Mouse (Mus musculus) kidney, postnatal 25 days (tissue): ENCODE data around the gene Erc1.

Experiments used
- DNase-seq, 2 experiments: peaks; one replicate each; pipeline ENCODE4 v3.0.0; 2021; ENCODE audit warnings: mixed read lengths in 2 of 2

The Erc1 gene

DNA sequence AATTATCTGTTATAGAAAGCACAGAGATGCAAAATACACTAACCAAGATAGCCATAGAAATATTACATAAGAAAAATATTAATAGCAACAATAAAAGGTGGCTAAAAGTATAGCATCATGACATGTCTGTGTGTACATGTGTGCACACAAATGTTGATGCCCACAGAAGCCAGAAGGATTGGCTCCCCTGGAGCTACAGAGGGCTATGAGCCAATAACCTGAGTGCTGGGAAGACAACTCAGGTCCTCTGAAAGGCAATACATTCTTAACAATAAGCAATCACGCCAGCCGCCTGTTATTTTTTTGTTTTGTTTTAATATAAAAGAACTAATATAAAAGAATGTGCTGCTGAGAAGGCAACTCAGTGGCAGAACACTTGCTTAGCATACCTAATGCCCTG, 44.7 kb downstream of the Erc1 start:
- DNase-seq: no peak

GRCm38 (mm10) chr6:119796911-119797486, 51.0 kb downstream of the Erc1 start:
- no peak for DNase-seq

DNA sequence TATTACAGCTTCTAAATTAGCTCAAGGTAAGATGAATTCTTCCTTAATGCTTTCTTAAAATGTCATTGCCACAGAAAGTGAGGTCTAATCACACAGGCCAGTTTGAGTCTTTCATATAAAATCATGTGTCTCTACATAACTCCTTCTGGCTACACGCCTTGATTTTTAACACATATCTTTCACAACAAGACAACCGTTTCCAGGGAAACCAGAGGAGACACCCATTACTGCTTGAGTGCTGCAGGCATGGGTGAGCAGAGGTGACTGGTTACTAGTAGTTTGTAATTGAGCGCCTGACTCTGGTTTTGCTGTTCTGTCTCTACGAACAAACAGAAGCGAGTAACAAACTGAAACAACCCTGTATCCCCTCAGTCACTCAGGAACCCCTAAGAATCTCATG, 51.7 kb downstream of the Erc1 start:
- DNase-seq: no peak

DNA sequence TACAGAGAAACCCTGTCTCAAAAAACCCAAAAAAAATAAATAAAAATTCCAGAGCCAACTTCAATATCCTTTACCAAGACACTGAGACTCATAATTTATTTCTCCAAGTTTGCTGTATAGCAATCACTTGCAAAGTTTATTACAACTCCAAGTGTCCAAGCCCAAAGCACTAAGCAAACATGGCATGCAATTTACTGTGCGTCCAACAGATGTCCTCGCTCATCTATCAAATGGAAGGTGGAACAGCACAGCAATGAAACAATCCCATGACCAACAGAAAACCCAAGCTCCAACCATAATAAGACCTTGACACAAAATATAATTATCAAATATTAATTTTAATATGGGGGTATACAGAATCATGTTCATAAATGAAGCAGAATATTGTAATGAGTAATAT, 55.4 kb downstream of the Erc1 start:
- DNase-seq: peak; percentile 51 to 75

DNA sequence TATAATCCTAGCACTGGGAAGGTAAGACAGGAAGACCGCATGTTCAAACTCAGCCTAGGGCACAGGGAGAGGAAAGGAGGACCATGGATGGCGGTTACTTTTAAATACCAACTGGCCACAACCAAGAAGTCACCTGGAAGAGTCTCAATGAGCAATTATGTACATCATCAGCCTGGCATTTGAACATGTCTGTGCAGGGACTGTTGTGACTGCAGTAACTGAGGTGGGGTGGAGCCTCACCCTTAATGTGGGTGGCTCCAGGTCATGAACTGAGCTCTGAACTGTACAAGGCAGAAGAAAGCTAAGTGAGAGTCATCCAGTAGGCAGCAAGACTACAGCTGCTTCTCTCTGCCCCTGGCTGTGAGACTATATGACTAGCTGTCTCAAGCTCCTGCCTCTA, 65.6 kb downstream of the Erc1 start:
- DNase-seq: no peak

DNA sequence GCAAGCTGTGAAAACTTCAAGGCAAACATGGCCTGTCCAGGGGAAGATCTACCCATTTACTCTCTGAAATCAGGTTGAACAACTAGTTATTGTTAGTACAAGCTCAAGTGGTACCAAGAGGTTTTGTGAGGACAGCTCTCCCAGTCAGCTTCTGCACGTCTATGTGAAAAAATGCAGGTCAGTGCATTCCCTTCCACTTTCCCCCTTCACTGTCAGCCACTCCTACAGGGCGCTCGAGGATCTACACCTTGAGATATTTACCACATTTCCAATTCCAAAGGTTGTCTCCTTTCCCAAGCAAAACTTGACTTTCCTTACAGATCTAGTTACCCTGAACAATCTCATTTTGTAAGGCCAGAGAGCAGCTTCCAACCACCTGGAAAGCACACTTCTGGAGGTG, 66.9 kb downstream of the Erc1 start:
- DNase-seq: no peak

DNA sequence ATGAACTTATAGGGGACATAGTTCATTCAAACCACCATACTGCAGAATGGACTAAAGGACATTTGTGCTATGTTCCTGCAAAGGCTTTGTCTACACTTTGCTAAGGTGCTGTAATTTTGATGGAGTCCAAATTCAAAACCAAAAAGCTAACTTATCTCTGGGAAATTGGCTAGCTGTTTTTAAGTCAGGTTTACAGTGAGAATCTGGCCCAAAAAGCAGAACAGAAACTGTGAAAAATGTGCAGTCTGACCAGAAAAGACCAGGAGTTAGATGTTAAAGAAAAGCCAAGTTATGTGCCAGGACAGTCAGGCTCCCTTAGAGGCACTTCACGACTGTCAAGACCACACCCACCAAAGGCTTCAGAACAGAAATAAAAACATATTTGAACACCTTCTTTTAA, 79.2 kb downstream of the Erc1 start:
- DNase-seq: no peak

DNA sequence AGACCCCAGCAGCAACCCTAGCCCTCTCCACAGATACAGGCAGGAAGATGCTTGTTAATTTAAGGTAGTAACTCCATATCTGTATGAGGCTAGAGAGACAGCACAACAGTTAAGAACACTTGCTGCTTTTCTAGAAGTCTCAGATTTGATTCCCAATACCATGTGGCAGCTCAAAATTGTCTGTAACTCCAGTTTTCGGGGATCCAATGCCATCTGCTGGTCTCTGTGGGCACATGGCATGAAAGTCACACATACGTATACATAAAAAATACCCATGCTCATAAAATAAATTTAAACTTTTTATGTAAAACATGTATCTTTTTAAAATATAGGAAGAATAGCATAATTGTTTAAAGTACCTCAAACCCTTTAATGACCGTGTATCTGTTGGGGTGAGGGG, 83.6 kb downstream of the Erc1 start:
- DNase-seq: no peak

GRCm38 (mm10) chr6:119759866-119760265, 88.1 kb downstream of the Erc1 start:
- DNase-seq: no peak

GRCm38 (mm10) chr6:119758490-119758889, 89.5 kb downstream of the Erc1 start:
- DNase-seq: no peak

DNA sequence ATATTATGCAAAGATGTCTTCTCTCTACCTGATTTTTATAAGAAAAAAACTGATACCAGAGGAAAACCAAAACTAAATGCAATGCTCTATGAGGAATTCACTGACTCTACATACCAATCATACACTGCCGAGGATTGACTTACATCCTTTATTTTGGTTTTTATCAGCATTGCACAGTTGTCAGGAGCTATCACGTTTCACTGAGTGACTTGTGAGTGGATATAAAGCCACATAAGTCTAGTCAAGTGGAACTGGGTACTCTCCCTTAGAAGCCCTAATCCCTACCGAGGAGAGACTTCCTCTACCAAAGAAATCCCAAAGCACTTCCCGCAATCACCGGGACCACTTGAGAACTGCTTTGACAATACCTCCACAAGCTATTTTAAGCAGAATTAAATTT, 90.2 kb downstream of the Erc1 start:
- DNase-seq: no peak

DNA sequence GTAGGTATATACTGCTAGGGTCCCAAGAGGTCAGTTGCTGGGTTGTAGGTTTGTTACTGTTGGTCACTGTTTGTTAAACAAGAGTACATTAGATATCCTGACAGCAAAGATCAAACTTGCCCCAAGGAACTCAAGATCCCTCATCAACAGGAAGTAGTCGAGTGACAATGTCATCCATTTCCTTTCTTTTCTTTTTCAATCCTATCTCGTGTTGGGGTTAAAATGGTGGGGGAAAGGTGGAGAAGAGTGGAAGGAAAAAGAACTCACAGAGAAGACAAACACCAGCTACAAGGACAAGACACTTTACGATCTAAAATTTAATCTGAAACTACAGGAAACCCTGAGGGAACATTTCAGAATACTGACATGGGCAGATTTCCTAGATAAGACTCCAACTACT, 92.1 kb downstream of the Erc1 start:
- no peak for DNase-seq

GRCm38 (mm10) chr6:119749093-119749635, 98.8 kb downstream of the Erc1 start:
- DNase-seq: peak in 1 of 2 experiments; percentile 48

DNA sequence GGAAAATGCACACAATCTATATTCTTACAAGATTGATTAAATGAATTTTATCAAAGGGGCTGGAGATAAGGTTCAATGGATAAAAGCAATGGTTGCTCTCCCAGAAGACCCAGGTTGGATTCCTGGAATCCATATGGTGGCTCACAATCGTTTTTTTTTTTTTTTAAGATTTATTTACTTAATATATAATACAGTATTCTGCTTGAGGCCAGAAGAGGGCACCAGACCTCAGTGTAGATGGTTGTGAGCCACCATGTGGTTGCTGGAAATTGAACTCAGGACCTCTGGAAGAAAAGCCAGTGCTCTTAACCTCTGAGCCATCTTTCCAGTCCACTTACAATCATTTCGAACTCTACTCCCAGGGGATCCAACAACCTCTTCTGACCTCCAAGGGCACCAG, 106.1 kb downstream of the Erc1 start:
- DNase-seq: no peak

DNA sequence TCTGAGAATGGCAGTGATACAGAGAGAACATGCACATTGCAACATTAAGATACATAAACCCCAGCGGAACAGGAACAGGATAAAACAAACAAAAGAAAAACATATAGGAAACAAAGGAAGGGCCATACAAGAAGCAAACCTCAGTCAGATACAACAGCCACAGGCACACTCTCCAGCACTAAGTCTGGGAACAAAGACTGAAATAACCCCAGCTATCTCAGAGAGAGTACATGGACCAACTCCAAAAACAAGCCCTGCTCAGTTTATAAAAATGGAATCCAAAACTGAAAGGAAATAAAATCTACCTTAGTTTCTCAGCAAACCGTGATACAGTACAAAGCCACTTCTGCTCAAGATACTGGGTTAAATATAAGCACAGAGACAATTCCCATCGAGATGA, 107.4 kb downstream of the Erc1 start:
- no peak for DNase-seq

DNA sequence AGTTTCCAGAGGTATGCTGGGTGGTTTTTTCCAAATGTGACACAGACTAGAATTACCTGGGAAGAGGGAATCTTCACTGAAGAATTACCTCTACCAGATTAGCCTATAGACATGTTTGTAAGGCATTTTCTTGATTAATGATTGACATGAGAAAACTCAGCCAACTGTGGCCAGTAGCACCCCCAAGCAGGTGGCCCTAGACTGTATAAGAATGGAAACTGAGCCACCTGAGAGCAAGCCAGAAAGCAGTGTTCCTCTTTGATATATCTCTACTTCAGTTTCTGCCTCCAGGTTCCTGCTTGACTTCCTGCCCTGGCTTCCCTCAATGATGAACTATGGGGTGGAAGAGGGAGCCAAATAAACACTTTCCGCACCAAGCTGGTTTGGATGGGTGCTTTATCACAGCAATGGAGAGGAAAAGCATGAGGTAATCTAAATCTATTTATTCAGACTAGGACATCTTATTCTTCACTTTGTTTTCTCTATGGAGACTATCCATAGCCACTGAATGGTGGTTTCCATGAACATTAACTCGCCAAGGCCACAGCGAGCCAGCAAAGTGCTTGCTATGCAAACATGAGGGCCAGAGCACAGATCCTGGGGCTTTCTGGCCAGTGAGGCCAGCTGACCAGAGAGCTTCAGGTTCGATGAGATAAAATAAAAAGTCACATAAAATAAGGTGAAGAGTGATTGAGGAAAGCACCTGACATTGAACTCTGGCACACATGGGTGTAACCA, 109.2 kb downstream of the Erc1 start:
- DNase-seq: peak; percentile 45 to 60

GRCm38 (mm10) chr6:119737716-119738115, 110.3 kb downstream of the Erc1 start:
- DNase-seq: no peak

- DNase-seq: no peak
Measured at GRCm38 (mm10) chr6:119735937-119736336, 112.0 kb downstream of the Erc1 start.

DNA sequence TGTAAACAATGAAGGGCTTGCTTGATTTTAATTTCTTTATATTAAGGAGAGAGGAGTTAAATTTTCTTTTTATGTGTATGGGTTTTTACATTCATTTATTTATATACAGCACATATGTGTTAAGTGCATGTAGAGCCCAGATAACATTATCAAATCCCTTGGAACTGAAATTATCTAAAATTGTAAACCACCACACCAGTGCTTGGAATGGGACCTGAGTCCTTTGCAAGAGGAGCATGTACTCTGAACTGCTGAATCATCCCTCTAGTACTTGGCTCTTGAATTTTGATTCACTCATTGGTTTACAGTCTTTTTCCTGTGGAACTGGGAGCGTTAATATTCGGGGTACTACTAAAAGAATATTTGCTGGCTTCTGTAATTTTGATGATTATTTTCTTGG, 116.8 kb downstream of the Erc1 start:
- no peak for DNase-seq

- DNase-seq: no peak
Measured at GRCm38 (mm10) chr6:119715234-119715633, 132.7 kb downstream of the Erc1 start.

GRCm38 (mm10) chr6:119713961-119714360, 134.0 kb downstream of the Erc1 start:
- DNase-seq: no peak

GRCm38 (mm10) chr6:119712486-119712885, 135.5 kb downstream of the Erc1 start:
- no peak for DNase-seq

DNA sequence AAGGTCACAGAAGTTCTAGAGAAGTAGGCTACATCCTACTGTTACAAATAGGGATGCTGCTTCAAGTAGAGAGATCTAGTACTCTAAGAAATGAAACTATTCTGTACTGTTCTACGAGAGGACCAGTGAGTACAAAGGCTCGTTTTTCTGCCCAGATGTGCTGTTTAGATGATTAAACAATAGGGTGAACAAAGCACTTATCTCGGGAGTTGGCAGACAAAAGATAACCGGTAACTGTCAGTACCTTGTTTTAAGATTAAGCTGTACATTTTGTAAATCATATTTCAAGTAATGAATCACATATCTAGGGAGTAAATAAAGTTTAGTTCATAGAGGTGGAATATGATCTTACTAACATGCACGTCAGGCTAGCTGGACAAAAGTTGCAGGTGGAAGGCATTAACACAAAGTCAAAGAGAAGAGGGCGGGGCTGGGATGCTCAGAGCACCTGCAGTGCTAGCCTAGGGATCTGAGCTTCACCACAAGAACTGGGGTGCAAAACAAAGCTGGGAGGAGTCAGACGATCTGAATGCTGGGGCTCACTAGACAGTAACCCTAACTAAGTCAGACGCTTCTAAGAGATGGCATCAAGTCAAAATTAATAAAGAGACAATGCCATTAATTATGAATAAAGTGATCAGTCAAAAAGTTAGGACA, 136.2 kb downstream of the Erc1 start:
- DNase-seq: no peak

GRCm38 (mm10) chr6:119709552-119709951, 138.4 kb downstream of the Erc1 start:
- DNase-seq: peak in 1 of 2 experiments; percentile 33
